7 mouse cellular contexts compared by ENCODE assay signal in genomic region chr16:47765742-47766141, GRCm38 (mm10).
DNase-seq lines count a peak whose midpoint lies in the region; ATAC-seq and TF ChIP-seq lines count a peak whose summit lies in the region.

No protein-coding gene starts in this region.

- no peak overlapping the region for H3K4me2 ChIP-seq in forebrain, embryonic 16.5 days (ENCODE audit: low read length)

- no peak overlapping the region for H3K27ac ChIP-seq in layer of hippocampus, adult 2 months
- no peak overlapping the region for H3K27ac ChIP-seq in forebrain, embryonic 16.5 days (ENCODE audit: low read length)

- no peak overlapping the region for H3K9ac ChIP-seq in forebrain, embryonic 16.5 days (replicated peaks; ENCODE audit: low read depth, low read length)

- H3K9me3 ChIP-seq in forebrain, embryonic 16.5 days (ENCODE audit: control insufficient read depth, low read length) = no peaks in the 10 kb centered on the region

- no peak overlapping the region for H3K4me3 ChIP-seq in layer of hippocampus, adult 2 months
- H3K4me3 ChIP-seq in forebrain, embryonic 16.5 days (replicated peaks; ENCODE audit: low read length) = no peak overlapping the region

- WGBS in forebrain, embryonic 16.5 days = 59% methylated on average over 3 of the region's 3 CpGs

- no peak for ATAC-seq in forebrain, embryonic 16.5 days

- peak; percentile 70 for TF ChIP-seq CTCF in layer of hippocampus, adult 2 months (conservative IDR thresholded peaks at IDR 0.05)

- no peaks in the 10 kb centered on the region for H3K36me3 ChIP-seq in forebrain, embryonic 16.5 days (ENCODE audit: control insufficient read depth, insufficient read depth)

- DNase-seq in layer of hippocampus, adult 2 months (ENCODE audit: low spot score in 2 of 2) = peak in 1 of 2 experiments; percentile 14
- DNase-seq in layer of hippocampus, postnatal 36 days = no peak
- DNase-seq in R1 (ENCODE audit: low read depth, low spot score) = peak; percentile 55
- peak; percentile 20 to 29 for DNase-seq in cerebellum, adult 18-20 months
- DNase-seq in layer of hippocampus, adult 9-10 months (ENCODE audit: low spot score) = peak; percentile 10
- DNase-seq in urinary bladder, postnatal 4 days (ENCODE audit: low spot score in 2 of 2) = no peak

- no peaks in the 10 kb centered on the region for H3K27me3 ChIP-seq in forebrain, embryonic 16.5 days (replicated peaks; ENCODE audit: control insufficient read depth, insufficient read depth, low read length)

- H3K4me1 ChIP-seq in forebrain, embryonic 16.5 days (replicated peaks; ENCODE audit: control insufficient read depth, insufficient read depth, low read length) = no peaks in the 10 kb centered on the region

Comparison
In these comparisons a context has a peak if more than half of its experiments do, and no peak if none do; other contexts are left out.
1. DNase-seq: peak in R1 (single experiment), cerebellum, adult 18-20 months (2 of 2) and layer of hippocampus, adult 9-10 months (single experiment); none in layer of hippocampus, postnatal 36 days (0 of 2) and urinary bladder, postnatal 4 days (0 of 2).